Mouse (Mus musculus) bone marrow macrophage, adult 2 months (primary cell): Measurements from ENCODE around the gene Top2a.

Source experiments
- CTCF ChIP-seq: IDR thresholded peaks from 2 replicates; pipeline ENCODE4 v1.5.1; 2012; ENCODE audit warnings: low read depth, mild to moderate bottlenecking, low read length, moderate library complexity
- POLR2A ChIP-seq: IDR thresholded peaks from 2 replicates; pipeline ENCODE4 v1.6.1; 2012; ENCODE audit warnings: mild to moderate bottlenecking, low read depth, low read length, borderline replicate concordance

DNA sequence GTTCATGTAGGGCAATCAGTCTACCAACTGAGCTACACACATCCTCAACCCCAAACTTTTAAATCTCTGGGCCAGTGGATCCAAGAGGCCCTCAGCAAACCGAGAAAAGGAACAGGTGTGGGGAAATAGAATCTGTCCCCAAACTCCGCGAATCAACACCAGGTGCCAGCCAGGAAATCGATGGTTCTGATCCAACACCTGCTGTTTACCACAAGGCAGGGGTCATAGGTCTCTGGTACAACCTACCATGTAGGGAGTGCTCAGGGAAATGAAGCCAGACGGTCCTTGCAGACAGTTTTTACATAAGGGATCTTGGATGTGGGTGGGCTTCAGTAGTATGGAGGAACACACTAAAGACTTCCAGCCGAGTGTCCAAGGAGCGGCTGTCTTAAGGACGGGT lies 43.6 kb upstream of the Top2a start:
- TF ChIP-seq CTCF (no peak), POLR2A (no peak)
